Mouse (Mus musculus): ENCODE measurements around the gene Flywch2. TPM values are rescaled to one million over a fixed set of nuclear protein-coding genes. Genes with fewer than 3 reads are reported as not detected.

The Flywch2 gene
- polyA plus RNA-seq, 1 experiment from 2014 or later, result 34.9 TPM

Other genes with a start within 250 kb of the Flywch2 start
- 25.3 and 27.5 TPM in 2 replicates for gene Zfp213, start 221.8 kb downstream of the Flywch2 start, polyA plus RNA-seq (2016; fragmentation: Nextera tagmentation; extraction: Ambion mirVana)
- gene Zfp13, start 186.6 kb downstream of the Flywch2 start, polyA plus RNA-seq (2016; fragmentation: Nextera tagmentation; extraction: Ambion mirVana), result 22.5 and 23.4 TPM in 2 replicates
- 0.92 and 0.94 TPM in 2 replicates for gene Zscan10, start 185.2 kb downstream of the Flywch2 start, polyA plus RNA-seq (2016; fragmentation: Nextera tagmentation; extraction: Ambion mirVana)
- gene Mmp25, start 140.8 kb downstream of the Flywch2 start, polyA plus RNA-seq (2016; fragmentation: Nextera tagmentation; extraction: Ambion mirVana), result 1.00 and 1.4 TPM in 2 replicates
- gene Bicdl2, start 125.6 kb downstream of the Flywch2 start, polyA plus RNA-seq (2016; fragmentation: Nextera tagmentation; extraction: Ambion mirVana), result 0.41 and 0.51 TPM in 2 replicates
- 34.0 and 45.4 TPM in 2 replicates for gene Hcfc1r1, start 112.5 kb downstream of the Flywch2 start, polyA plus RNA-seq (2016; fragmentation: Nextera tagmentation; extraction: Ambion mirVana)
- 72.7 and 80.2 TPM in 2 replicates for gene Thoc6, start 112.2 kb downstream of the Flywch2 start, polyA plus RNA-seq (2016; fragmentation: Nextera tagmentation; extraction: Ambion mirVana)
- gene Tnfrsf12a, start 108.6 kb downstream of the Flywch2 start, polyA plus RNA-seq (2016; fragmentation: Nextera tagmentation; extraction: Ambion mirVana), result 2.7 and 7.1 TPM in 2 replicates
- 20.8 and 54.2 TPM in 2 replicates for gene Cldn6, start 106.8 kb downstream of the Flywch2 start, polyA plus RNA-seq (2016; fragmentation: Nextera tagmentation; extraction: Ambion mirVana)
- gene Cldn9, start 102.1 kb downstream of the Flywch2 start, polyA plus RNA-seq (2016; fragmentation: Nextera tagmentation; extraction: Ambion mirVana), result 6.3 and 13.1 TPM in 2 replicates
- not detected in 2 replicates for gene 1520401A03Rik, start 63.3 kb downstream of the Flywch2 start, polyA plus RNA-seq (2016; fragmentation: Nextera tagmentation; extraction: Ambion mirVana)
- 54.0 and 61.5 TPM in 2 replicates for gene Pkmyt1, start 59.7 kb downstream of the Flywch2 start, polyA plus RNA-seq (2016; fragmentation: Nextera tagmentation; extraction: Ambion mirVana)
- gene Paqr4, start 45.2 kb downstream of the Flywch2 start, polyA plus RNA-seq (2016; fragmentation: Nextera tagmentation; extraction: Ambion mirVana), result 28.8 and 43.6 TPM in 2 replicates
- gene Kremen2, start 40.2 kb downstream of the Flywch2 start, polyA plus RNA-seq (2016; fragmentation: Nextera tagmentation; extraction: Ambion mirVana), result 3.4 and 4.3 TPM in 2 replicates
- 181 and 211 TPM in 2 replicates for gene Flywch1, start 14.5 kb downstream of the Flywch2 start, polyA plus RNA-seq (2016; fragmentation: Nextera tagmentation; extraction: Ambion mirVana)
- gene Srrm2, start 4.5 kb upstream of the Flywch2 start, polyA plus RNA-seq (2016; fragmentation: Nextera tagmentation; extraction: Ambion mirVana), result 517 and 570 TPM in 2 replicates
- 1,118 and 1,222 TPM in 2 replicates for gene Elob, start 43.1 kb upstream of the Flywch2 start, polyA plus RNA-seq (2016; fragmentation: Nextera tagmentation; extraction: Ambion mirVana)
- gene Prss33, start 50.0 kb upstream of the Flywch2 start, polyA plus RNA-seq (2016; fragmentation: Nextera tagmentation; extraction: Ambion mirVana), result 0.24 TPM in 1 of 2 replicates, not detected in the other
- not detected in 2 replicates for gene Prss32, start 57.8 kb upstream of the Flywch2 start, polyA plus RNA-seq (2016; fragmentation: Nextera tagmentation; extraction: Ambion mirVana)
- 1.6 and 1.9 TPM in 2 replicates for gene Prss41, start 58.1 kb upstream of the Flywch2 start, polyA plus RNA-seq (2016; fragmentation: Nextera tagmentation; extraction: Ambion mirVana)
- not detected in 2 replicates for gene Prss21, start 82.0 kb upstream of the Flywch2 start, polyA plus RNA-seq (2016; fragmentation: Nextera tagmentation; extraction: Ambion mirVana)
- gene Dcpp1, start 94.8 kb upstream of the Flywch2 start, polyA plus RNA-seq (2016; fragmentation: Nextera tagmentation; extraction: Ambion mirVana), result not detected in 2 replicates
- gene Dcpp2, start 94.8 kb upstream of the Flywch2 start, polyA plus RNA-seq (2016; fragmentation: Nextera tagmentation; extraction: Ambion mirVana), result not detected in 2 replicates
- gene Dcpp3, start 131.4 kb upstream of the Flywch2 start, polyA plus RNA-seq (2016; fragmentation: Nextera tagmentation; extraction: Ambion mirVana), result not detected in 2 replicates
- not detected in 2 replicates for gene Sbp, start 155.6 kb upstream of the Flywch2 start, polyA plus RNA-seq (2016; fragmentation: Nextera tagmentation; extraction: Ambion mirVana)
- not detected in 2 replicates for gene Sbpl, start 169.2 kb upstream of the Flywch2 start, polyA plus RNA-seq (2016; fragmentation: Nextera tagmentation; extraction: Ambion mirVana)
- not detected in 2 replicates for gene Prss30, start 194.5 kb upstream of the Flywch2 start, polyA plus RNA-seq (2016; fragmentation: Nextera tagmentation; extraction: Ambion mirVana)
- gene Prss22, start 212.0 kb upstream of the Flywch2 start, polyA plus RNA-seq (2016; fragmentation: Nextera tagmentation; extraction: Ambion mirVana), result 0.72 and 0.83 TPM in 2 replicates